Mouse (Mus musculus) kidney, postnatal 36 days (tissue): ENCODE measurements at regions not wholly inside any gene's neighbourhood (a gene's known extent, or its start where the extent isn't known, plus 50 kb on each side); places are given as distances from the start of the nearest gene placed in this dataset.
A peak's percentile ranks its signal among the peaks of the same experiment; 100 is the strongest.

Experiments
- DNase-seq, 2 experiments: peaks; one replicate each; pipeline ENCODE4 v3.0.0; 2021 to 2022; ENCODE audit warnings: mixed read lengths in 2 of 2

DNA sequence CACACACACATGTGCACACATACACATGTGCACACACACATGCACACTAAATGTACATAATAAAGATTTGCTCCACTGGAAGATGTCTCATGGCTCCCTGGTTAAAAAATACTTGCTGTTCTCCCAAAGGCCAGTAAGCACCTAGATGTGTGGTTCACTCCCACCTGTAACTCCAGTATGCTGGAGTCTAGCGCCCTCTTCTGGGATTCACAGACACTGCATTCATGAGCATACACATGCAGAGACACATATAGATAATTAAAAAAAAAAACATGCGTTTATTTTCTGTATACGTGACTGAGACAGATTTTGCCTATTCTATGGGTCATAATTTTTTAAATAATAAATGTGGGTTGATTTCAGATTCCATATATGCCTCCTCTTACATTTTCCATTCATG lies 747.5 kb upstream of the Jmjd1c start:
- peak in 1 of 2 experiments; percentile 31 for DNase-seq

DNA sequence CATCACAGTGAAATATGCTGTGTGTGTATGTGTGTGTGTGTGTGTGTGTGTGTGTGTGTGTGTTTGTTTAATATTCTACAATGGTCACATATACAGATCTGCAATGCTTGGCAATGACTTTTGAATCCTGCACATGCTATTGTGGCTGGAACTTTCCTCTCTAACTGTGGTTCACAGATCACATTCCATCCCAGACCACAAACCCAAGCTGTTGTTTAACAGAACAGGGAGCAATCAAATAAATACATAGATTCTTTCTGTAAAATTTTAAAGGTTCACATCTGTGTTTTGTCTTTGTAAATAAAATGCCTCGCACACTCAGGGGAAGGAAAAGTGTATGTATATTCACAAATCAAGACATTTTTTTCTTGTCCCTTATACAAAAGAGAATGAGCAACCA lies 744.9 kb upstream of the Jmjd1c start:
- no peak for DNase-seq

DNA sequence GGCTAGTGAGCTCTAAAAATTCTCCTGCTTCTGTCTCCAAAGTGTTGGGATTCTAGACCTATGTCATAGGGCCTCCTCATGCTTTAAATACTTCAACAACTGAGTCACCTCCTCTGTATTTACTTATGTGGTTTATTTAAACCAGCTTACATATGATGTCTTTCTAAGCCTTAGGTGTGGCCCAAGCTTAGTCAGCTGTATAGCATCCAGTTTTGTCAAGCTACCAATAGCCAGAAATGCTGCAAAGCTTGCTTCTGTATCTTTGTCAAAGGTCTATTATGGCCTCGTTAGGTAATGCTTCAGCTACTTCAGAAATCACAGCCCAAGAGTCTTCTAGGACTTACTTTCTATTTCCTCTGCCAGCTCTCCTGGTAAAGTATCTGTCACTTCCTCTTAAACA lies 741.9 kb upstream of the Jmjd1c start:
- DNase-seq = no peak

DNA sequence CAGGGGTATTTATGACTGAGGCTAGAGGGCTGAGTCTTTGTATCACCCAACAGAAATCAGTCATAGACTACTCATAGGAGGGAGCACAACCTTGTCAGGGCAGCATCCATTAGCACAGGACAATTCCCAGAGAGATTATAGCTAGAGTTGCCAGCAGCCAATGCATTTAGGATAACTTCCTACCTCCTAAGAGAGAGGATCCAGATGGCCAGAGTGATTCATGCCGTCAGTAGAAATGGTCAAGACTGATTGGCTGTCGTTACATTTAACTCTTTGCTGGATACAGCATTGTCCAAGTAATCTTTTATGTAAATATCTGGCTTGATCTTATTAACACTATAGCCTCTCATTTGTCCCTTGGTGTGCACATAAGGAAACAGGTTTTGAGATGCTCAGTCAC lies 740.9 kb upstream of the Jmjd1c start:
- DNase-seq = no peak

DNA sequence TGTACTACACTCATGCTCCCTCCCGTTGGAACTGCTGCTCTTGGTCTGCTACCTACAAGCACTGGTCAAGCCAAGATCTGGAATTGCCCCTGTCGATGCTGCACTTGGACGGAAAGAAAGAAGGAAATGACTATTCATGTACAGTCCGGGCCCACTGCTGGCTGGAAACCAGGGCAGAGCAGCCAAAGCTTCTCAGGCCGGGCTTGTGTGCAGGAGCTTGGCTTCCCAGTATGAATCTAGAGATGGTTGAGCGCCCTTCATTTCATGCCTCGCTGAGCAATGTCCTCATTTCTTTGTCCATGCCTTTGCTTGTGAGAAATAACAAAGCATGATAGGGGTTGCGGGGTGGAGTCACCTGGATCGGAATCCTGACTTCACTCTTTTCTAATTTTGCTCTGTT lies 738.2 kb upstream of the Jmjd1c start:
- peak; percentile 3 to 14 for DNase-seq

DNA sequence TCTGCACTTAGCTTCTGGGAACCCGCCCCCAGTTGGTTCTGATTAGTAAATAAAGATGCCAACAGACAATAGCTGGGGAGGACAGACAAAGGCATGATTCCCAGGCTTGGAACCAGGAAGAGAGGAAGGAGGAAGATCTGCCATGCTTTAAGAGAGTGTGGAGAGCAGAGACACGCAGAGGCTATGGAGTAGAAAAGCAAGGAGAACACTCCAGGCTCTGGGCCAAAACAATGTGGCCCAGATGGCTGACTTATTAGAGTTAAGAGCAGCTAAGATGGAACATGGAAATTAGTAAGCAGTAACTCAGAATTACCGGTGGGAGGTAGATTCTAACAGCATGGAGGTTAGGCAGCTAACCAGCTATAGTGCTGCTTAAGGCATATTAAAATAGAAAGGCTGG lies 725.8 kb upstream of the Jmjd1c start:
- DNase-seq = peak in 1 of 2 experiments; percentile 10

DNA sequence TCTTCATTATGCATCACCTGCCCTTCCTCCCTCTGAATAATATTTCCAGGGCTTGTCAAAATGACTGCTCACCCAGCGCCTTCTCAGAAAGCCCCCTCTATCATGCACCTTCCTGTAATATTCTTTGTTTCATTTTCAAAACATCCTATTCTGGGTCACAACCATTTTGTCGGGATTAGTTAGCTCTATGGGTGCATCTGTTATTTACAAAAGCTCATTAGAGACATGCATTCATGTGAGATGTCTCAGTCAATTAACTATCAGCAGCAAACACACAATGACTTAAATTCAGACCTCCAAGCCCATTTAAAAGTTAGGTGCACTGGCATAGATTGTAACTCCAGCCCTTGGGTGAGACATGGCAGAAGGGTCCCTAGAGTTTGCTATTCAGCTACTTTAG lies 724.2 kb upstream of the Jmjd1c start:
- DNase-seq = no peak
